Mouse (Mus musculus): ENCODE measurements around the gene Dnaja1. TPM values are rescaled to one million over a fixed set of nuclear protein-coding genes. Genes with fewer than 3 reads are reported as not detected.

Dnaja1 gene
- polyA plus RNA-seq, 1 experiment from 2014 or later = 183 TPM

DNA sequence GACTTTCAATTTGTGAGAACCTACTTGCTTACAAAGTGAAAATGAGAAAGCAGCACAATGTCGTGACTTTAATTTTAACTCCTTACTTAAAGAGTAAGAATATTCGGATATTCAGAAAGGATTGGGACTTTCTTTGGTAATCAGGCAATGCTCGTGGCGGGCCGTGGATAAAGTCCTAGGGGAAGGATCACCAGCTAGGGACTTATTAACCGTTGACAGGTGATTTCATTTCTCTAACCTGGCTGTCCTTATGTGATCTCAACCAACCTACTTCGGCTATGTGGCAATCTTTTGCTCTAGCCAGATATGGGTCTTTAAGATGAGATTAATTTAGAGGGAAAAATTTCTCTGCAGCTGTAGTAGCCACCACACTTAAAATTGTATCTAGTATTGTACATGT, 3.2 kb downstream of the Dnaja1 start:
- Histone ChIP-seq H3K9ac (replicated peaks) (no peak overlapping the region), H3K4me2 (ENCODE audit: low read depth, low read length) (peak overlapping the region; percentile 72), H3K4me1 (ENCODE audit: insufficient read depth) (peaks cover 25% of the 10 kb centered on the region), H3K4me3 (ENCODE audit: low read depth, low read length) (no peak overlapping the region), H3K36me3 (replicated peaks; ENCODE audit: insufficient read depth, low read length) (peaks cover 31% of the 10 kb centered on the region), H3K27me3 (ENCODE audit: insufficient read depth, low read length) (no peaks in the 10 kb centered on the region), H3K27ac (ENCODE audit: low read depth) (peak overlapping the region; percentile 7; the same call in 1 of the 2 replicates), H3K9me3 (ENCODE audit: low read length) (no peaks in the 10 kb centered on the region)
- 66% methylated on average over 7 of the region's 7 CpGs for WGBS (ENCODE audit: insufficient replicate concordance)
- TF ChIP-seq EP300 (IDR thresholded peaks at IDR 0.05; ENCODE audit: low read depth) (no peak), CTCF (IDR thresholded peaks at IDR 0.05; ENCODE audit: low read depth) (no peak)
- ATAC-seq (no peak), DNase-seq (no peak)

DNA sequence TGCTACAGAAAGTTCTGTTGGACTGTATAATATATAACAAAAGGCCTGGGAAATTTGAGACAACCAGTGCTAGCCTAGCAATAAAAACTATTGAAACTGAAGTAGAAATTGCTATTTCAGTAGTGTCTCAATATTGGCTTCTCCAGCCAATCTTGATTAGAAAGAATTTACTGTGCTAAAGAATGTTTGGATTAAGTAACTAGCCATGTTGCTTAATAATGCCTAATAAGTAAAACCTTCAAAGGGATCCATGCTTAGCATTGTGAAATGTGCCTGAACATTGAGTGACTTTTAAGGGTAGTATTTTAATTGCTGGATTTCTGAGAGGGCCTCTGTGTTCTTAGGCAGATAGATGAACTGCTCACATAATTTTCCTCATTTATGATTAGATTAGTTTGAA, 3.6 kb downstream of the Dnaja1 start:
- H3K27me3 ChIP-seq (ENCODE audit: insufficient read depth, low read length) = no peaks in the 10 kb centered on the region
- peaks cover 23% of the 10 kb centered on the region for H3K4me1 ChIP-seq (ENCODE audit: insufficient read depth)
- no peak overlapping the region for H3K27ac ChIP-seq (ENCODE audit: low read depth)
- no peak for DNase-seq
- ATAC-seq = no peak
- no peak overlapping the region for H3K9ac ChIP-seq (replicated peaks)
- TF ChIP-seq EP300 (IDR thresholded peaks at IDR 0.05; ENCODE audit: low read depth) = no peak; the same call in 1 of the 2 replicates
- no peak for TF ChIP-seq CTCF (IDR thresholded peaks at IDR 0.05; ENCODE audit: low read depth)
- H3K4me3 ChIP-seq (ENCODE audit: low read depth, low read length) = no peak overlapping the region
- H3K36me3 ChIP-seq (replicated peaks; ENCODE audit: insufficient read depth, low read length) = peaks cover 35% of the 10 kb centered on the region
- peak overlapping the region; percentile 72; the same call in 1 of the 2 replicates for H3K4me2 ChIP-seq (ENCODE audit: low read depth, low read length)
- no peaks in the 10 kb centered on the region for H3K9me3 ChIP-seq (ENCODE audit: low read length)

DNA sequence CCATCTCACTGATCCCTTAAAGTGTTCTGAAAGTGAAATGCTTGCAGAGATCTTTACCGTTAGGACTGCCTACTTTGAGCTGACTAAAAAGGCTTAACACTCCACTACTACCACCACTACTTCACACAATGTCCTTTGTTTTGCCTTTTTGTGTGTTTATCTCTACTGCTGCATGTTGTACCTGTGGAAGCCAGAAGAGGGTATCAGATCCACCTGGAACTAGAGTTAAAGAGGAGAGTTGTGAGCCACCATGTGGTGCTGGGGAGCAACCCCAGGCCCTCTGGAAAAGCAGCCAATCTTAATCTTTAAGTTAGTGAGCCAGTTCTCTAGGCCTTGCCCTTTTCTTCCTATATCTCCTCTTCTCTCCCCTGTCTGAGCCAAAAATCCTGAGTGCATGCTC, 5.3 kb downstream of the Dnaja1 start:
- Histone ChIP-seq H3K4me1 (ENCODE audit: insufficient read depth) (peaks cover 13% of the 10 kb centered on the region), H3K4me3 (ENCODE audit: low read depth, low read length) (no peak overlapping the region), H3K4me2 (ENCODE audit: low read depth, low read length) (no peak overlapping the region), H3K36me3 (replicated peaks; ENCODE audit: insufficient read depth, low read length) (peaks cover 51% of the 10 kb centered on the region), H3K9ac (replicated peaks) (no peak overlapping the region), H3K27ac (ENCODE audit: low read depth) (no peak overlapping the region), H3K27me3 (ENCODE audit: insufficient read depth, low read length) (no peaks in the 10 kb centered on the region), H3K9me3 (ENCODE audit: low read length) (no peaks in the 10 kb centered on the region)
- TF ChIP-seq CTCF (IDR thresholded peaks at IDR 0.05; ENCODE audit: low read depth) (peak; percentile 24), EP300 (IDR thresholded peaks at IDR 0.05; ENCODE audit: low read depth) (no peak)
- 90% methylated on average over 1 of the region's 1 CpGs for WGBS (ENCODE audit: insufficient replicate concordance)
- ATAC-seq = no peak
- no peak for DNase-seq

DNA sequence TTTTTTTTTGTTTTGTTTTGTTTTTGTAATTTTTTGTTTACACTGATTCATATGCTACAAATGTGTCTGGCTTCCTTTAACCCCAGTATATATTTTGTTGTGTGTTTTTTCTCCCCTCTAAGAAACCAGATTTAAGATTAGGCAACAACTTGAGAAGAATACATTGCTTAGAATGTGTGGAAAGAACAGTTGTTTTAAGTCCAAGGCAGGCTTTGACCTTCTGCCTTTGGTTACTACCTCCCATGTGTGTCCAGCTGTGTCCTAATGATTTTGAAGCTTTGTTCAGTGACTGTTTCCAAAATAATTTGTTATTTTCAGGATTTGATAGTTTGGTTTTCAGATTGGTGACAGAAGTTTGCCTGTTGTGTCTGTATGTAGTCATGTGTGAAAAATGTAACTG, 9.3 kb downstream of the Dnaja1 start:
- no peak overlapping the region for H3K9ac ChIP-seq (replicated peaks)

DNA sequence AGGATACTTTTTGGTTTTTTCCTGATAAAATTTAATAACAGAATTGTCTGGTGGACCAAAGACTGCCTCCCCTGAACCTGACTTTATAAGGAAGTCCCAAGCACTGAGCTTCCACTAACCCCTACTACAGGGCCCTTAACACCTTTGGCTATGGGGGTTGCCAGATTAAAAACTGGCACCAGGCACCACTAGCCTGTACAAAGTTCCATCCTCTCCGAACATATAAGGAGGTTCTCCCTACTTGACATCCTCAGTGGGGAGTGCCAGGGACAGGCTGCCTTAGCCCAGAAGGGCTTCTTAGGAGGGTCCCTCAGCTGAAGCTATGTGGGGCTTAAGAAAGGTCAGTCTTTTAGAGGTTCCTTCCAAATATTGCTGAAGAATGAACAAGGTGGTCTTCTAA, 13.4 kb downstream of the Dnaja1 start:
- no peaks in the 10 kb centered on the region for H3K27me3 ChIP-seq (ENCODE audit: insufficient read depth, low read length)
- H3K9me3 ChIP-seq (ENCODE audit: low read length) = no peaks in the 10 kb centered on the region
- ATAC-seq (no peak), DNase-seq (no peak)
- no peak overlapping the region for H3K4me2 ChIP-seq (ENCODE audit: low read depth, low read length)
- 64% methylated on average over 1 of the region's 1 CpGs for WGBS (ENCODE audit: insufficient replicate concordance)
- no peak overlapping the region for H3K27ac ChIP-seq (ENCODE audit: low read depth)
- TF ChIP-seq CTCF (IDR thresholded peaks at IDR 0.05; ENCODE audit: low read depth) (no peak), EP300 (IDR thresholded peaks at IDR 0.05; ENCODE audit: low read depth) (no peak)
- peaks cover 70% of the 10 kb centered on the region for H3K36me3 ChIP-seq (replicated peaks; ENCODE audit: insufficient read depth, low read length)
- H3K4me3 ChIP-seq (ENCODE audit: low read depth, low read length) = no peak overlapping the region
- no peak overlapping the region for H3K9ac ChIP-seq (replicated peaks)
- no peaks in the 10 kb centered on the region for H3K4me1 ChIP-seq (ENCODE audit: insufficient read depth)

More for the DNA sequence above, 9.3 kb downstream of the Dnaja1 start:
- no peak overlapping the region for H3K4me3 ChIP-seq (ENCODE audit: low read depth, low read length)
- DNase-seq = no peak
- no peak for ATAC-seq
- H3K4me1 ChIP-seq (ENCODE audit: insufficient read depth) = 0 out of 2 replicates have a peak, but pooled peaks cover 2% of the 10 kb centered on the region
- H3K4me2 ChIP-seq (ENCODE audit: low read depth, low read length) = no peak overlapping the region
- TF ChIP-seq EP300 (IDR thresholded peaks at IDR 0.05; ENCODE audit: low read depth) (no peak), CTCF (IDR thresholded peaks at IDR 0.05; ENCODE audit: low read depth) (no peak)
- no peaks in the 10 kb centered on the region for H3K27me3 ChIP-seq (ENCODE audit: insufficient read depth, low read length)
- H3K27ac ChIP-seq (ENCODE audit: low read depth) = no peak overlapping the region
- H3K36me3 ChIP-seq (replicated peaks; ENCODE audit: insufficient read depth, low read length) = peaks cover 68% of the 10 kb centered on the region
- no peaks in the 10 kb centered on the region for H3K9me3 ChIP-seq (ENCODE audit: low read length)

DNA sequence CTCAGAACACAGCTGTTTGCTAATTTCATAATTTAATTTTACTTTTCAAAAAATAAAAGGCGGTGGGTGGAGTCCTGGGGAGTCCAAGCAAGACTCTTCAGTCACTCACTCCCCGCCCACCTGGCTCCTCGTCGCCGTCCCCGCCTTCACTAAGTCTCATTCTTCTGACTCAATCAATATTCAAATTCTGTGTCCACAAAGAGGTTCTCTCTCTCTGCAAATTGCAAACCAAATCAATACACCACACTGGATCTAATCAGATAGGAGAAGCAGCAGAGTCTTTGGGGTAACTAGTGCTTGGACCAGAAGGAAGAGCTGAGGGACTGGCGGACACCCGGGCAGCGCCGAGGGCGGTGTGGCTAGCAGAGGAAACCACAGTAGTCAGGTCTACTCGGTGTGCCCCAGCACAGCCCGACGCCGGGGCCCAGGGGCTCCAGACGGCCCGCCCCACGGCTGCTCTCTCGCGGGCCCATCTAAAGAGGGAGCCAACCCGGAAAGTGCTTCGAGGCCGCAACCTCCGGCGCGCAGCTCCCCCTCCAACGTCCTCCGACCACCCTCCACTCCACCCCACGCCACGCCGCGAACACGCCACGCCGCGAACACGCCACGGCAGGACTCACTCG, 35.3 kb downstream of the Dnaja1 start:
- Histone ChIP-seq H3K4me2 (ENCODE audit: low read depth, low read length) (peak overlapping the region; percentile 71), H3K27ac (ENCODE audit: low read depth) (peak overlapping the region; percentile 92), H3K9ac (replicated peaks) (peak overlapping the region; percentile 97), H3K4me3 (ENCODE audit: low read depth, low read length) (peak overlapping the region; percentile 100), H3K4me1 (ENCODE audit: insufficient read depth) (peaks cover 11% of the 10 kb centered on the region; the same call in 1 of the 2 replicates), H3K36me3 (replicated peaks; ENCODE audit: insufficient read depth, low read length) (peaks cover 27% of the 10 kb centered on the region), H3K27me3 (ENCODE audit: insufficient read depth, low read length) (no peaks in the 10 kb centered on the region), H3K9me3 (ENCODE audit: low read length) (no peaks in the 10 kb centered on the region)
- 0 out of 2 replicates have a peak, but pooled peaks have one; percentile 1 for TF ChIP-seq CTCF (IDR thresholded peaks at IDR 0.05; ENCODE audit: low read depth)
- TF ChIP-seq EP300 (IDR thresholded peaks at IDR 0.05; ENCODE audit: low read depth) = no peak
- DNase-seq (peak; percentile 53), ATAC-seq (peak; percentile 67)
- WGBS (ENCODE audit: insufficient replicate concordance) = 4% methylated on average over 39 of the region's 39 CpGs
